Mouse (Mus musculus): ENCODE results near the gene Aldh16a1. TPM values are rescaled to one million over a fixed set of nuclear protein-coding genes. Genes with fewer than 3 reads are reported as not detected.
"Not testable (repeated sequence)": the region's sequence is repeated elsewhere in the genome, so short reads cannot be mapped to it uniquely, and the experiment has no call there.

Aldh16a1 gene
- polyA plus RNA-seq, 1 experiment from 2014 or later = 39.8 TPM

GRCm38 (mm10) chr7:45175398-45175797 is 21.0 kb upstream of the Aldh16a1 start:
- peaks cover 16% of the 10 kb centered on the region for H3K4me1 ChIP-seq
- under 1% methylated on average over 13 of the region's 13 CpGs for WGBS
- 0 out of 2 replicates have a peak overlapping the region, but pooled peaks have one; percentile 10 for H3K4me3 ChIP-seq
- H3K9me3 ChIP-seq (replicated peaks) = peaks cover under 1% of the 10 kb centered on the region; the same call in 1 of the 2 replicates
- no peak overlapping the region for H3K9ac ChIP-seq
- no peak overlapping the region for H3K27ac ChIP-seq
- no peak for ATAC-seq (ENCODE audit: low FRiP score)
- H3K4me2 ChIP-seq (replicated peaks) = no peak overlapping the region
- H3K27me3 ChIP-seq = peaks cover 96% of the 10 kb centered on the region
- H3K36me3 ChIP-seq = no peaks in the 10 kb centered on the region

DNA sequence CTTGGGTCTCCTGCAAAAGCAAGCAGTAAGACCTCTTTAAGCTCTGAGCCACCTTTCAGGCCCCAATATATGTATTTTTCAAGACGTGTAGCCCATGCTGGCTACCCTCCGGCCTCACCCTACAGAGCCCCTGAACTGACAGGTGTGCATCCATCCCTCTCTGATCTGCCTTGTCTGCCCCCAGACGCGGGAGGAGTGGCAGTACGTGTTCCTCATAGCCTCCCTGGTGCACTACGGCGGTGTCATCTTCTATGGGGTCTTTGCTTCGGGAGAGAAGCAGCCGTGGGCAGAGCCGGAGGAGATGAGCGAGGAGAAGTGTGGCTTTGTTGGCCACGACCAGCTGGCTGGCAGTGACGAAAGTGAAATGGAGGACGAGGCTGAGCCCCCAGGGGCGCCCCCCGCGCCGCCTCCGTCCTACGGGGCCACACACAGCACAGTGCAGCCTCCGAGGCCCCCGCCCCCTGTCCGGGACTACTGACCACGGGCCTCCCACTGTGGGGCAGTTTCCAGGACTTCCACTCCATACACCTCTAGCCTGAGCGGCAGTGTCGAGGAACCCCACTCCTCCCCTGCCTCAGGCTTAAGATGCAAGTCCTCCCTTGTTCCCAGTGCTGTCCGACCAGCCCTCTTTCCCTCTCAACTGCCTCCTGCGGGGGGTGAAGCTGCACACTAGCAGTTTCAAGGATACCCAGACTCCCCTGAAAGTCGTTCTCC is 20.3 kb upstream of the Aldh16a1 start:
- Histone ChIP-seq H3K27me3 (peaks cover 96% of the 10 kb centered on the region), H3K9ac (no peak overlapping the region), H3K4me2 (replicated peaks) (peak overlapping the region; percentile 29), H3K4me1 (peaks cover 16% of the 10 kb centered on the region), H3K9me3 (replicated peaks) (peaks cover 7% of the 10 kb centered on the region), H3K36me3 (no peaks in the 10 kb centered on the region), H3K4me3 (0 out of 2 replicates have a peak overlapping the region, but pooled peaks have one; percentile 4), H3K27ac (no peak overlapping the region)
- WGBS = 3% methylated on average over 29 of the region's 29 CpGs
- no peak for ATAC-seq (ENCODE audit: low FRiP score)

- not testable (repeated sequence) for H3K4me3 ChIP-seq; H3K4me2 ChIP-seq (replicated peaks); ATAC-seq (ENCODE audit: low FRiP score)
These were observed 19.4 kb upstream of the Aldh16a1 start for GRCm38 (mm10) chr7:45173772-45174171.

DNA sequence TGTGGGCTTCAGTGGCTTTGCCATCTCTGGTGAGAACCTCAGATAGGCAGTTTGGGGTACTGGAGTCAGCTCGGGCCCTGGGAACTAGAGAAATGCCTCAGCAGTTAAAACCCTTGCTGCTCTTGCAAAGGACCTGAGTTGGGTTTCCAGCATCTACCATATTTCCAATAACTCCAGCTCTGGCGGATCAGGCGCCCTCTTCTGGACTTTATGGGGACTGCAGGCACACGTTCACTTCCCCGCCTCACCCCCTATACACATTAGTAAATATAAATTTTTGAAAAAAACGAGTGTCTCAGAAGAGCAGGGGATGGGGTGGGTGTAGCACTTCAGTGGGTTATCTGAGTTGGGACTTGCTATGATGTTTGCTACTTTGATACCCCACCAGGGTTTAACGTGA is 18.6 kb upstream of the Aldh16a1 start:
- no peak overlapping the region for H3K9ac ChIP-seq
- no peak overlapping the region for H3K4me3 ChIP-seq
- peaks cover 96% of the 10 kb centered on the region for H3K27me3 ChIP-seq
- no peak overlapping the region for H3K27ac ChIP-seq
- no peaks in the 10 kb centered on the region for H3K36me3 ChIP-seq
- 66% methylated on average over 7 of the region's 7 CpGs for WGBS
- ATAC-seq (ENCODE audit: low FRiP score) = no peak
- peaks cover 12% of the 10 kb centered on the region for H3K9me3 ChIP-seq (replicated peaks)
- peaks cover 24% of the 10 kb centered on the region for H3K4me1 ChIP-seq
- H3K4me2 ChIP-seq (replicated peaks) = no peak overlapping the region

More at GRCm38 (mm10) chr7:45173772-45174171, 19.4 kb upstream of the Aldh16a1 start:
- WGBS = 59% methylated on average over 1 of the region's 1 CpGs
- H3K27ac ChIP-seq, H3K9ac ChIP-seq, H3K36me3 ChIP-seq: not testable (repeated sequence)
- peaks cover 96% of the 10 kb centered on the region for H3K27me3 ChIP-seq
- H3K9me3 ChIP-seq (replicated peaks) = peaks cover 12% of the 10 kb centered on the region
- peaks cover 16% of the 10 kb centered on the region for H3K4me1 ChIP-seq

DNA sequence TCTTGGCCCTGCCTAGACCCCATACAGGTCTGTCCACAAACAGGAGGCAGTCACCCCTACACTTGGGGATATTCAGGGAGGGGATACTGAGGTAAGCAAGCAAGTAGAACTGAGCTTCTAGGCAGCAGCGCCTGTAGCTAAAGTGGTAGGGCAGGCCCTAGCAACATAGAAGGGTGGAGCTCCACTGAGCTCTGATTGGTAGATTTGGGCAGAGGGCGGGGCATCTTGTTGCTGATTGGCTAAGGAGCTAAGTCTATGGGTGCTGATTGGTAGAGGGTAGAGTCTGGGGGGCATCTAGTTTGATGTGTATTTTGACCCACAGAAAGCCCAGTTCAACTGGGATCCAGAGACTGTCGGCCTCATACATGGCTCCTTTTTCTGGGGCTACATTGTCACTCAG is 15.1 kb upstream of the Aldh16a1 start:
- ATAC-seq (ENCODE audit: low FRiP score) = no peak
- H3K27me3 ChIP-seq = peaks cover 96% of the 10 kb centered on the region
- no peak overlapping the region for H3K27ac ChIP-seq
- WGBS = 95% methylated on average over 3 of the region's 3 CpGs
- H3K4me3 ChIP-seq = no peak overlapping the region
- H3K9me3 ChIP-seq (replicated peaks) = peaks cover 12% of the 10 kb centered on the region
- no peaks in the 10 kb centered on the region for H3K36me3 ChIP-seq
- H3K4me2 ChIP-seq (replicated peaks) = no peak overlapping the region
- no peak overlapping the region for H3K9ac ChIP-seq
- peaks cover 20% of the 10 kb centered on the region for H3K4me1 ChIP-seq

DNA sequence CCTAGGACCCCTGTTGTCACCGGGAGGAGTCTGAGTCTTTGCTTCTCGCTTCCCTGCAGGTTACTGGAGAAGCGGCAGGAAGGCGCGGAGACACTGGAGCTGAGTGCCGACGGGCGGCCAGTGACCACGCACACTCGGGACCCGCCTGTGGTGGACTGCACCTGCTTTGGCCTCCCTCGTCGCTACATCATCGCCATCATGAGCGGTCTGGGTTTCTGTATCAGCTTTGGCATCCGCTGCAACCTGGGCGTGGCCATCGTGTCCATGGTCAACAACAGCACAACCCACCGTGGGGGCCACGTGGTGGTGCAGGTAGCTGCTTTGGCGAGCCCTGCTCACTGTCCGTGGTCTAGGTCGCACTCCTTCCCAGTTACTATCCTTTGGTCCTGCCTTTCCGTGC is 14.3 kb upstream of the Aldh16a1 start:
- WGBS = 3% methylated on average over 24 of the region's 24 CpGs
- Histone ChIP-seq H3K9me3 (replicated peaks) (peaks cover 12% of the 10 kb centered on the region), H3K4me1 (peaks cover 25% of the 10 kb centered on the region), H3K4me3 (peak overlapping the region; percentile 6; the same call in 1 of the 2 replicates), H3K4me2 (replicated peaks) (peak overlapping the region; percentile 26; the same call in 1 of the 2 replicates), H3K9ac (no peak overlapping the region), H3K36me3 (no peaks in the 10 kb centered on the region), H3K27me3 (peaks cover 96% of the 10 kb centered on the region), H3K27ac (no peak overlapping the region)
- ATAC-seq (ENCODE audit: low FRiP score) = no peak

DNA sequence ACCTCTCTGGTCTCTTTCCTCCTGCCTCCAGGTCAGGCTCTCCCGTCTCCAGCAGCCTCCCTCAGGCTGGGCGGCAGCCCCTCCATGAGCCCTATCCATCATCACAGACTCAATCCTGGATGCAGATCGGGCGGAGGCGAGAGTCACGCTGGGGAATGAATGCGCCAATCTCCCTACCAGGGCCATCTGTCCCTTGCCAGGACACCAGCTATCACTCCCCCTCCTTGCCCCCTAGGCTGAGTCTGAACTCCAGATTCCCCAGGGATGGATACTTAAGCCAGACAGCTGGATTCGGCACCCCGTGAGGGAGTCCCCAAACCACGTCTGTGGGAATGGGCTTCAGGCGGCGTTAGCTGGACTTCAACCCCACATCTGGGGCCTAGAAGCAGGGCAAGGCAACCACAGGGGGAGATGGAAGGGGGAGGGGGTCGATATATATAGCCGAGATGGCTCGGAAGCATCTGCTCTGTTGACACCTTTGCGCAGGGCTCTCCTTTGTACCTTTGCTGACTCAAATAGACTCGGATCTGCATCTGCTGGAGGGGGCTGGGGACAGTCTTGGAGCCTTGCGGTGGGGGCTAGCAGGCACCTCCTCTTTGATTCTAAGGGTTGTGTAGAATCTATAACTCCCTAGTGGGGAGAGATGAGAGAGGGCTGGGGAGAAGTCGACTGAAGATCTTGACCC is 13.5 kb upstream of the Aldh16a1 start:
- Histone ChIP-seq H3K4me3 (no peak overlapping the region), H3K27me3 (peaks cover 98% of the 10 kb centered on the region), H3K9me3 (replicated peaks) (peaks cover 12% of the 10 kb centered on the region), H3K36me3 (no peaks in the 10 kb centered on the region), H3K4me2 (replicated peaks) (peak overlapping the region; percentile 1), H3K9ac (peak overlapping the region; percentile 9; the same call in 1 of the 2 replicates), H3K27ac (no peak overlapping the region), H3K4me1 (peaks cover 26% of the 10 kb centered on the region)
- peak; percentile 36; the same call in 1 of the 2 replicates for ATAC-seq (ENCODE audit: low FRiP score)
- 2% methylated on average over 19 of the region's 19 CpGs for WGBS

DNA sequence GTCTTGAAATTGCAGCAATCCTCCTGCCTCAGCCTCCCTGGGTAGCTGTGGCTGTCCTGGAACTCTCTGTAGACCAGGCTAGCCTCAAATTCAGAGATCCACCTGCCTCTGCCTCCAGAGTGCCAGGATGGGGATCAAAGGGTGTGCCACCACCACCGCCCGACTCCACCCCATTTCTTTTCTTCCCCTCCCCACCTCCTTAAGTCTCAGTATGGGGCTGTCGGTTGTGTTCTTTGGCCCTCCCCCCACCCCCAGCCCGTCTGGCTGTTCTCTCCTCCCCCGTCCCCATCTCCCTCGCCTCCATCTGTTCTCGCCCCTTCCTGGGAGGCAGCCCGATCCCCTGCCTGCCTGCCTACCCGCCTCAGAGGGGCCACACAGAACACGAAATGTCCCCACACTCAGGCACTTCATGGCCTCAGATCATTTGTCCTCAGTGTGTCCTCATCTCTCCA is 12.6 kb upstream of the Aldh16a1 start:
- WGBS = 38% methylated on average over 5 of the region's 10 CpGs
- no peak overlapping the region for H3K4me3 ChIP-seq
- ATAC-seq (ENCODE audit: low FRiP score) = no peak
- peaks cover 34% of the 10 kb centered on the region for H3K4me1 ChIP-seq
- peaks cover 95% of the 10 kb centered on the region for H3K27me3 ChIP-seq
- H3K9ac ChIP-seq = peak overlapping the region; percentile 27; the same call in 1 of the 2 replicates
- no peak overlapping the region for H3K4me2 ChIP-seq (replicated peaks)
- no peaks in the 10 kb centered on the region for H3K36me3 ChIP-seq
- no peak overlapping the region for H3K27ac ChIP-seq
- H3K9me3 ChIP-seq (replicated peaks) = peaks cover 12% of the 10 kb centered on the region

DNA sequence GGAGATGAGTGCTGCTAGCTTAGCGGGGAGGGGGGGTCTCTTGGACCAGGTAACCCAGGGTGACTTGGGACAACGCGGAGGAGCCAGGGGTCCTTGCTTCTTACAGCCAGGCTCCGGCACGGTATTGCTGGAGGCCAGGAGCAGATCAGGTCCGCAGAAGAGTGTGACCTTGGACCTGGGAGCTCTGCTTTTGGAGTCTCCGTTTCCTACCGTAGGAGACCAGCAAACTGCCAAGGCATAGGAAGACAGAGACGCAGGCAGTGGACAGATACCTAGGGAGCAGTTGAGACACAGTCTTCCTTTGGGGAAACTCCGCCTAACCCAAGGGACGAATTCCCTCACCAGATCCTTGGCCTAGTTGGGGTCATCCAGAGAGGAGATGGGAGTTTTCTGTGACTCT is 11.3 kb upstream of the Aldh16a1 start:
- no peak for ATAC-seq (ENCODE audit: low FRiP score)
- 41% methylated on average over 11 of the region's 11 CpGs for WGBS
- no peaks in the 10 kb centered on the region; the same call in 1 of the 2 replicates for H3K36me3 ChIP-seq
- peaks cover 84% of the 10 kb centered on the region for H3K27me3 ChIP-seq
- no peak overlapping the region for H3K4me3 ChIP-seq
- no peak overlapping the region for H3K9ac ChIP-seq
- no peak overlapping the region for H3K27ac ChIP-seq
- no peak overlapping the region for H3K4me2 ChIP-seq (replicated peaks)
- peaks cover 34% of the 10 kb centered on the region for H3K4me1 ChIP-seq
- H3K9me3 ChIP-seq (replicated peaks) = peaks cover 12% of the 10 kb centered on the region

GRCm38 (mm10) chr7:45164833-45165232 is 10.4 kb upstream of the Aldh16a1 start:
- H3K9me3 ChIP-seq (replicated peaks) = peaks cover 6% of the 10 kb centered on the region
- H3K9ac ChIP-seq = no peak overlapping the region
- peaks cover 34% of the 10 kb centered on the region for H3K4me1 ChIP-seq
- H3K36me3 ChIP-seq = peaks cover 8% of the 10 kb centered on the region; the same call in 1 of the 2 replicates
- WGBS = 61% methylated on average over 5 of the region's 5 CpGs
- H3K4me3 ChIP-seq = no peak overlapping the region
- no peak overlapping the region for H3K27ac ChIP-seq
- peaks cover 75% of the 10 kb centered on the region for H3K27me3 ChIP-seq
- H3K4me2 ChIP-seq (replicated peaks) = no peak overlapping the region
- ATAC-seq (ENCODE audit: low FRiP score) = no peak

DNA sequence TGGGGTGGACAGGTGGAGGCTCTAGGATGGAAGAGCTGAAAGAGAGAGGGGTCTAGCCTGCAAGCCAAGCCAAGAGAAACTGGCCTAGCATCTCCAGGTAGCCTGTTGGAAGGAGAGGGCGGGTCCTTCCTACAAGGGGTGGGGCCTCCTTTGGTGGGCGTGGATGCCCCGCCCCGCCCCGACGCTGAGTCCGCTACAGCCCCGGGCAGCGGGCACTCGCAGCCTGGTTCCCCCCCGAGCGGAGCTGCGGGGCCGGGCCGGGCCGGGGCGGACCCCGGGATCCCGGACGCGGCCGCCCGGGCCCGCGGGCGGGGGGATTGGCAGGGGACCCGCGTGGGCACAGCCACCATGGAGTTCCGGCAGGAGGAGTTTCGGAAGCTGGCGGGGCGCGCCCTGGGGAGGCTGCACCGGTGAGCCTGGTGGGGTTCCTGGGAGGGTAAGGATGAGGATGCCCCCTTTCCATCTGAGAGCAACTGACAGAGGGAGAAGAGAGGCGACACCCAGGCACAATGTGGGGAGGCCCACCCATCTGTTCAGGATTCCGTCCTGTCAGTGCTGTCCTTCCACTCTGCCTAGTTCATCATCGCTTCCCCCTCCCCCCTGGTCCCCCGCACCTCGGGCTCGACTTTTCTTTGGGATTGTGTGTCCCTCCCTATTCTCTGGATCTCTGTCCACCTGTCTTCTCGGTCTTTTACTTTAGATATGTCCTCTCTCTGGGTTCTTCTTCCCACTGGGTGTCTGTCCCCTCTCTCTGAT is 9.5 kb upstream of the Aldh16a1 start, which contains the start of gene Slc17a7:
Gene Slc17a7, plus strand, starts transcription at position 215 of the 756 bp plus-strand sequence.
- no peak within 1 kb of the TSS for H3K27ac ChIP-seq
- H3K9me3 ChIP-seq (replicated peaks) = no peaks in the 10 kb centered on the region
- H3K27me3 ChIP-seq = peaks cover 66% of the 10 kb centered on the region
- peak within 1 kb of the TSS; percentile 36 for H3K4me3 ChIP-seq
- H3K4me1 ChIP-seq = peaks cover 34% of the 10 kb centered on the region
- peak within 1 kb of the TSS; percentile 56 for H3K4me2 ChIP-seq (replicated peaks)
- peak within 1 kb of the TSS; percentile 57 for H3K9ac ChIP-seq
- peaks cover 17% of the 10 kb centered on the region; the same call in 1 of the 2 replicates for H3K36me3 ChIP-seq
- ATAC-seq (ENCODE audit: low FRiP score) = no peak
- WGBS = under 1% methylated on average over 29 of the region's 41 CpGs
